Mouse (Mus musculus) kidney, adult 2 months (tissue): ENCODE data around the gene 1700013G24Rik.

Source experiments
- CTCF ChIP-seq: fragments of 200-500 bp; conservative IDR thresholded peaks from 2 replicates; pipeline ENCODE4 v1.5.1; 2011; ENCODE audit warnings: low read depth, mild to moderate bottlenecking, control low read depth, low read length, moderate library complexity, mixed read lengths; ENCODE audit not compliant: insufficient read depth, insufficient read length
- POLR2A ChIP-seq: fragments of 200-500 bp; IDR thresholded peaks from one replicate; pipeline ENCODE4 v1.6.1; 2011; ENCODE audit warnings: low read depth, low read length, control low read depth

DNA sequence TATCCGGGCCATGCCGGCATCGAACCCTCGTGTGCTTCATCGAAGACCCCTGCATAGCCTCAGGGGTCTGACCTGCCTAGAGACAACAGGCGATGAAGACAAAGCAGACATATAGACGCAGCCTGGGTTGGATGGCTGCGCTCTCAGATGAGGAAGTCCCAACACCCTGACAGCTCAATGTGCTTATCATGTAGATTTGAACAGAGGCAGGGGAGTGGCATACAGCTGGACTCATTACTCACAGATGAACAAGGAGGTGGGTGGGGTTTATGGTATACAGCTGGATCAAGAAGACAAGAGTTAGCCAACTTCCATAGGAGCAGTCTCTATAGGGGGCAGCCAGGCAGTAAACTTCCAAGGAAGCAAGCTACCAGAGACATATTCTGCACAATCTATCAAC is 14.2 kb upstream of the 1700013G24Rik start:
- no peak for TF ChIP-seq CTCF
- TF ChIP-seq POLR2A = no peak
